Mouse (Mus musculus) inflammation-experienced regulatory T-cells, adult 6 months (primary cell): ENCODE results near the gene Pde6d. TPM values are rescaled to one million over a fixed set of nuclear protein-coding genes. Genes with fewer than 3 reads are reported as not detected.
"Not testable (repeated sequence)": the region's sequence is repeated elsewhere in the genome, so short reads cannot be mapped to it uniquely, and the experiment has no call there.

Experiments
- ATAC-seq: one replicate; pipeline ENCODE4 v1.8.0; 2017
- polyA plus RNA-seq, 3 experiments: library from polyadenylated mRNA; unstranded; fragments of 100-300 nt; shearing (Covaris generic); gene quantifications; one replicate each; pipeline ENCODE4 v1.2.1; 2017

Pde6d gene
- polyA plus RNA-seq, 3 experiments from 2014 or later: 17.7 to 21.6 (median 18.1) TPM

DNA sequence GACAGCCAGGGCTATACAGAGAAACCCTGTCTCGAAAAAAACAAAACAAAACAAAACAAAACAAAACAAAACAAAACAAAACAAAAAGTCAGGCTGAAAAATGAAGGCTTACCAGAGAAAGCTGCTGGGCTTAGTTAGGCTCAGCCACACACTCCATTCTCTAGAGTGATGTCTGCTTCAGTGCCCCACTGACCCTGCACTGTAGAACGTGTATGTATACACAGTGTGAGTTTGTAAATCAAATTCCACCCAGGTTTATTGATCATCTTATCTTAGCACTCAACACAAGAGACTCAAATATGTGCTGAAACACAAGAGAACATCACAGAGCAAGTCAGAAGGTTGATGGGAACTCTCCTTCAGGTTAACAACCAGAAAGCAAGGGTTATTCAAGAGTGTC lies 14.0 kb downstream of the Pde6d start:
- no peak for ATAC-seq

GRCm38 (mm10) chr1:86562663-86563062 lies 19.8 kb downstream of the Pde6d start:
- ATAC-seq: no peak

- no peak for ATAC-seq
These were observed 23.2 kb downstream of the Pde6d start for GRCm38 (mm10) chr1:86559232-86559631.

- ATAC-seq: no peak
These were observed 24.6 kb downstream of the Pde6d start for GRCm38 (mm10) chr1:86557872-86558271.

DNA sequence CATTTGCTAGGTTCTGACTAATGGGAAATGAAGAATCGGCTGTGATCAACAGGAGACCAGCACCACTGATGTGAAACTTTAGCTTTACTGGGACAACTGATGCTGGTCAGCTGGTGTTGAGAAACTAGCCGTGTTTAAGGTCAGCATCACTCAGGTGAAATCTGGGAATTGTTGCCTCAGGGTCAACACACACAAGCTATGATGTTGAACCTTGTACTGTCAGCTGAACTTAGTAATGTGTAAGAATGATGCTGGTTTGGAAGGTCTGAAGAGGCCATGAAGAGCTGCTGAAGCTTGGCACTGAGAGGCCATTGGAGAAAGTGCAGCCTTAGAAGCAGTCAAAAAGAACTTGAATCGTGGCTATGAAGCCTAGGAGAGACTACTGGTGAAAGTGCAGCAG lies 26.8 kb downstream of the Pde6d start:
- ATAC-seq: no peak

DNA sequence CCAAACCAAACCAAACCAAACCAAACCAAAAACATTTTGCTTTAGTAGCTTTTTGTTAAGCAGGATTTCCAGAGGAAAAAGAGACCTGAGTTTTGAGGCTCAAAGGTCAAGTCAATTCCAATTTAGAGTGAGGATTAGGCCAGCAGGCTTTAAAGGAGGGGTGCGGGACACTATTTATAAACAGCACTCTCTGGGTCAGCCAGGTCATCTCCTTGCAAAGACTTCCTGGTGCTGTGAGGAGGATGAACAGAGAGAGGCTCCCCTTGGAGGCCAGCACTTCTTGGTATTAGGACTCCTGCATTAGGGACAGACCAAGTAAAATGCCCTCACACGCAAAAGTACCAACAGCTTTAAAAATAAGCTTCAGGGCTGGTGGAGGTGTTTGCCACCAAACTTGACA lies 30.6 kb downstream of the Pde6d start:
- no peak for ATAC-seq

DNA sequence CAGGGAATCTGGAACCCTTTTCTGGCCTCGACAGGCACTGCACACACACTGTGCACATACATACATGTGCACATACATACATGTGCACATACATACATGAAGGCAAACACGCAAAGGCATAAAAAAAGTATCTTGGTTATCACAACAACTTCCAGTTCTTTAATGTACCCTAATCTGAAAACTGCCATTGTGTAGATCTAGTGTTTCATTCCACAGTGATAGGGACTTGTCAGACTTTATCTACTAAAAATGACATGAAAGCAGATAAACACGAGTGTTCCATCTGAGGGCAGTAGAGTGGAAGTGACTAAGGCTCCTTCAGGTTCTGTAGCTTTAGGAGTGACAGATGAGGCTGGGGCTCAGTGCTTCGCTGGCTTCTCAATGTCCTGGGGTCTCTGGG lies 31.1 kb downstream of the Pde6d start:
- ATAC-seq: no peak

DNA sequence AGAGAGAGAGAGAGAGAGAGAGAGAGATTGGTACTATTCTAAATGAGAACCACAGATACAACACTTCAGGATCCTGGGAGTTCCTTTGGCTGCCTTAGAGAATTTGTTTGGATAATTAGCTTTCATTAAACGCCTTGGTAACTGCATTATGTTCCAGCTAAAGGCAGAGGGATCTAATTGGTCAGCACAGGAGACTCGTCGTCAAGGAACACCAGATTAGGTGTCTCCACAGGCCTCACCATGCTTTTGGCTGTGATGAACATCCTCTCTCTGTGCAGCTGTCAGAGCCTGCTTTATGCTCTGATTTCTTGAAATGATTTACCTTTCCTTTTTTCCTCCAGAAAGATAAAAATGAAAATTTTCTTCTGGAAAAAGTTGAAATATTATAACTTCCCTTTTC lies 35.6 kb downstream of the Pde6d start:
- ATAC-seq: no peak

GRCm38 (mm10) chr1:86542584-86542983 lies 39.8 kb downstream of the Pde6d start:
- ATAC-seq: no peak

DNA sequence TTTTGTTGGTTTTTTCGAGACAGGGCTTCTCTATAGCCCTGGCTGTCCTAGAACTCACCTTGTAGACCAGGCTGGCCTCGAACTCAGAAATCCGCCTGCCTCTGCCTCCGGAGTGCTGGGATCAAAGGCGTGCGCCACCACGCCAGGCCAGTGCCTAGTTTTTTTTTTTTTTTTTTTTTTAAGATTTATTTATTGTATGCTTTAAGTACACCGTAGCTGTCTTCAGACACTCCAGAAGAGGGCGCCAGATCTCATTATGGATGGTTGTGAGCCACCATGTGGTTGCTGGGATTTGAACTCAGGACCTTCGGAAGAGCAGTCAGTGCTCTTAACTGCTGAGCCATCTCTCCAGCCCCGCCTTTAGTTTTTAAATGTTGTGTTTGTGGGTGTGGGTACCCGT lies 42.8 kb downstream of the Pde6d start:
- ATAC-seq: not testable (repeated sequence)

- ATAC-seq: no peak
These were observed 44.0 kb downstream of the Pde6d start for GRCm38 (mm10) chr1:86538383-86538782.

GRCm38 (mm10) chr1:86533411-86534130 lies 48.9 kb downstream of the Pde6d start:
- ATAC-seq: no peak

DNA sequence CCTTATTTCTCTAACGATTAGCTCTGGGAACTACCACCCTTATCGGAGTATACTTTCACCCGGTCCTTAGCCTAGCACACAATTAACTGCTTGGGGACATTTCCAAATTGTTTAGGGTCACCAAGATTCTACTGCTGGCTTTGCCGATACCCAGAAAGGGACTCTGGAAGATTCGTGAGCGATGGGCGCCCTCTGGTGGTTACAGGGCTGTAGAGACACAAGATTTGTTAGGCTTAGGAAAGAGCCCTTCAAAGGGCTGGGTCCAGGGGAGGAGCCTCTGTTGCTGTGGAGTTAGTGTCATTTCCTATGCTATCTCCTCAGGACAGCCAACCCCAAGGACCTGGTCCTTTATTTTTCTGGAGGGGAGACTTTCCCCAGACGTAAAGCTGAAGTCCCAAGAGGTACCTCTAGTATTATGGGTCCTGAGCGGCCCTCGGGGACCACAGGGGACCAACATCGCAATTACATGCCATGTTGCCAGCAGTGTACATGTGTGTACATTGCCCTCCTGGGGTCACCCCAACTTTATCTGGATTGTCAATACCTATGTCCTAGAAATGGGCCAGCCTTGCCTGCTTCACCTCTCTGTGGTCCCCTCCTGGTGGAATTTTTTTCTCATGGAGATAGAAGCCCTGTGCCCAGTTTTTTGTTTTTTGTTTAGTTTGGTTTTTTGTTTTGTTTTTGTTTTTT lies 49.9 kb downstream of the Pde6d start:
- ATAC-seq: peak; percentile 46

DNA sequence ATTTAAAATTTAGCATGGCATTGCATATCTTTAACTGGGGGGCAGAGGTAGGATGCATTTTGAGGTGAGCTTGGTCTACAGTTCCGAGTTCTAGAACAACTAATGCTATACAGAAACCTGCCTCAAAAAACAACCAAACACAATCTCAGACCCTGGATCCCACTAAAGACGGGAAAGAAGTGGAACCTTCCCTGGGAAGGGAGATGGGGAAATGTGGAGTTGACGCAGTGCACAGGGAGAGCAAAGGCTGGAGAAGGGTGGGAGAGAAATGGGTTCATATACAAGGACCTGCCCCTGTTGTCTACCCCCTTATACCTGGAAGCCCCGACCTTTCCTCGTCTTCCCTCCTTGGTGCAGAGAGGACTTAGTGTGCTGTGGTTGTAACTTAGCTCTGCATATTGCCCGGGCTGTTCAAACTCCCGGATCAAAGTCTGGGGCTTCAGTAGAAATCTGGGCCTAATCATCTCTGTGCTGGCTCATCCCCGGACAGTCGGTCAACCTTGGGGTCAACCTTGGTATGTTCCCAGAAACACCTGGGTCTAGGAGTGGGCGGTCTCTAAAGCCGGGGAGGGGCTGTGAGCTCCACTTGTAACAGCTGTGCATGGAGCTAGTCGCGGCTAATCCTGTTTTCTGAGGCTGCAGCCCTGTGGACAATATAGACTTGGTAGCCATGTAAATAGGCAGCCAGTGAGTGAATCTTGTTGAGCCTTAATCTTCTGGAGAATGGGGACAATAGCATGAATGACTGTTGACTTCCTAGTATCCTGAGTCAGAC lies 50.7 kb downstream of the Pde6d start:
- ATAC-seq: no peak

DNA sequence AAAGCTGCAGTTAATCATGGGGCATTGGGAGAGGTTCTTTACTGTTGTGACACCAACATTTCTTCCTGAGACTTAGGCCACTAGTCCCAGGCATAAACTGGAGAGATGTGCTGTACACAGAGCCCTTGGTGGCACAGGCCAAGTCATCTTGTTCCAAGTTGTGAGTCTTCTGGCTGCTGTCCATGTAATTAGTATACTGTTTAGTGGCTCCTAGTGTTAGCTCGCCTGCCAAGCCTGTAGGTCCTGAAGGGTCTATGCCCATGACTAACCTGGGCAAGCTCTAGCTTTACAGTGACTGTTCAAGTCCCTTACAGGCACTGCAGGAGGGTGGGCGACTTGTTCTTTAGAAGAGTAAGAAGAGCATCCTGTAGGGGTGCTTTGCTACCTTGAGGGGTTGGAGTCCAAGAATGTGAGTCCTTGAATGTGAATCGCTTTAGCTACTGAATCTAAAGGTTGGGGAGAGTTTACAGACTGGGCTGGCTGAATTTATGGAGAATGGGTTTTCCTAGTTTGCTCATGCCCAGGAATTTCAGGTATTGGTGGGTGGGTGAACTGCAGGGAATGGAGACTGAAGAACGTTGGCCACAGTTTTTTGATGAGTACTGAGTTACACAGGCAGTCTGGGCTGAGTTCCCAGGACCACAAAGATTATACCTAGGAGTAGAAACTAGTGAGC lies 51.4 kb downstream of the Pde6d start:
- no peak for ATAC-seq

DNA sequence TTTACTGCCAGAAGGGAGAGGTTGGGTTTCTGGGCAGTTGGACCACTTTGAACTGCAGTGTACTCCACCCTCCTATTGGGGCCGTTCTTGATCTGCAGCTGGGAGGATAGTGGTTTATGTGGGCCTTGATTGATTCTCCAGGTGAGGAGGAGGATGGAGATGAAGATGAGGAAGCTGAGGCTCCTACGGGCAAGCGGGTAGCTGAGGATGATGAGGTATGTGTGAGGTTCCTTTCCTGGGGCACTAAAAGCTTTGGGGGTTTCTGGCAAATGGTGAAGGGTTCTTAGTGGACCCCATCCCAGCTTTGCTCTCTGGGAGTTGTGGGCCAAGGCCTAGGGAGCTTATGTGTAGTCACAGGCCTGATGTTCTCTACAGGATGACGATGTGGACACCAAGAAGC lies 52.8 kb downstream of the Pde6d start:
- no peak for ATAC-seq

DNA sequence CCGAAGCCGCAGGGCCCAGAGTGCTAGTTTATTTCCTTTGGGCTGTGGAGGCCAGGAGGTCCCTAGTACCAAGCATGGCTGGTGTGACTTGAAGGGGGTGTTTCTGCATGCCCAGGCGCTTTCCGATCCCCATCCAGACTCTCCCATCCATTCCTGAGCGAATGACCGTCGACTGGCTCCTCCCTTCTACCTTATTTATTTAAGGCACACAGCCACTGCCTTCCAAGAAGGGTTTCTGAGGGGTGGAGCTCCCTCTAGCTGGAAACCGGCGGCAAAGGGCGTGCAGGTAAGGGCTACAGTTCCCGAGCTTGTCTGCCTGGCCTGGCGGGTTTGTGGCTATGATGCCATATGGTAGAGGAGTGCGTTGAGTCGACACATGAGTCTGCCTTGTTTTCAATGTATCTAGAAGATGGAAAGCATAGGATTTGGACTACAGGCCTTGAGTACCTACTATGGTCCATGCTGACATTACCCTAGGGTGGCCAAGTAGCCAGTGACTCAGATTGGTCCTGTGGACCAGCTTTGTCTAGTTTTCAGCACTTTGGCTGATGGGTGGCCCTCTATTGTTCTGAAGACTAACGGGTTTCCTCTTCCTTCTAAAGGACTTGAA lies 53.8 kb downstream of the Pde6d start:
- no peak for ATAC-seq

GRCm38 (mm10) chr1:86527599-86528486 lies 54.6 kb downstream of the Pde6d start:
- peak; percentile 27 for ATAC-seq

GRCm38 (mm10) chr1:86526789-86527598 lies 55.4 kb downstream of the Pde6d start:
- ATAC-seq: no peak

GRCm38 (mm10) chr1:86526116-86526788 lies 56.2 kb downstream of the Pde6d start, which contains the start of gene Ptma:
Ptma (plus strand) TSS chr1:86526726.
- peak; percentile 77 for ATAC-seq
